Mouse (Mus musculus) CH12.LX (cell line): ENCODE data around the gene Phyh. TPM values are rescaled to one million over a fixed set of nuclear protein-coding genes. Genes with fewer than 3 reads are reported as not detected.
A peak's percentile ranks its signal among the peaks of the same experiment; 100 is the strongest.

ENCODE experiments used
- DNase-seq: peaks from one replicate; pipeline ENCODE4 v3.0.0-alpha.2; 2013; ENCODE audit errors: extremely low read depth
- H3K27ac ChIP-seq: 2 replicates; pipeline ENCODE4 v1.5.1; 2012; ENCODE audit warnings: low read depth, mild to moderate bottlenecking, control low read depth, moderate library complexity; ENCODE audit not compliant: insufficient read depth
- H3K27me3 ChIP-seq: replicated peaks from 2 replicates; pipeline ENCODE3; 2012; ENCODE audit warnings: inconsistent platforms
- H3K36me3 ChIP-seq, 2 experiments: replicated peaks in 1 of 2; 2 replicates each; pipeline versions ENCODE3 to v1.6.1; 2012; ENCODE audit warnings: inconsistent platforms in 1 of 2, low read length in 1 of 2, mild to moderate bottlenecking in 1 of 2, mixed read lengths in 1 of 2, moderate library complexity in 1 of 2; ENCODE audit not compliant: control insufficient read depth in 1 of 2, insufficient read depth in 1 of 2
- H3K4me1 ChIP-seq, 2 experiments: 2 replicates each; pipeline ENCODE4 v1.6.1; 2012; ENCODE audit warnings: inconsistent platforms in 1 of 2, moderate library complexity in 1 of 2; ENCODE audit not compliant: insufficient read depth in 2 of 2, control insufficient read depth in 1 of 2
- H3K4me2 ChIP-seq: 2 replicates; pipeline ENCODE4 v1.6.1; 2012; ENCODE audit warnings: low read depth, mild to moderate bottlenecking, control low read depth; ENCODE audit not compliant: poor library complexity, insufficient read depth, severe bottlenecking
- H3K4me3 ChIP-seq, 3 experiments: fragments of 150-350 bp in 1 of 3; sonication (generic) in 1 of 3; replicated peaks in 1 of 3; 2 replicates each; pipeline versions ENCODE3 to v1.5.1; 2011 to 2012; ENCODE audit warnings: low read depth in 2 of 3, low read length in 2 of 3, mild to moderate bottlenecking in 2 of 3, moderate library complexity in 2 of 3, control low read depth in 1 of 3, improper control_type of control experiment in 1 of 3, inconsistent platforms in 1 of 3, mixed read lengths in 1 of 3; ENCODE audit not compliant: poor library complexity in 1 of 3
- H3K79me2 ChIP-seq: replicated peaks from 2 replicates; pipeline ENCODE4 v1.6.1; 2012; ENCODE audit warnings: mild to moderate bottlenecking, moderate library complexity; ENCODE audit not compliant: control insufficient read depth, poor library complexity, insufficient read depth, severe bottlenecking; ENCODE audit errors: extremely low read depth
- H3K9ac ChIP-seq: 2 replicates; pipeline ENCODE4 v1.6.1; 2012; ENCODE audit warnings: low read depth, mild to moderate bottlenecking, control low read depth, moderate library complexity; ENCODE audit not compliant: insufficient read depth
- H3K9me3 ChIP-seq: replicated peaks from 2 replicates; pipeline ENCODE3; 2012; ENCODE audit warnings: low read length, inconsistent platforms, mixed read lengths
- BHLHE40 ChIP-seq: IDR thresholded peaks from 2 replicates; pipeline ENCODE4 v1.6.1; 2011; ENCODE audit warnings: mild to moderate bottlenecking, low read depth, low read length, improper control_type of control experiment
- CHD1 ChIP-seq: IDR thresholded peaks from 2 replicates; pipeline ENCODE4 v1.6.1; 2012; ENCODE audit warnings: low read depth, low read length, improper control_type of control experiment, inconsistent platforms
- CTCF ChIP-seq, 2 experiments: IDR thresholded peaks in 1 of 2; conservative IDR thresholded peaks in 1 of 2; 2 replicates each; pipeline ENCODE4 v1.5.1; 2011 to 2012; ENCODE audit warnings: low read depth in 2 of 2, low read length in 2 of 2, improper control_type of control experiment in 1 of 2, inconsistent platforms in 1 of 2, mild to moderate bottlenecking in 1 of 2, moderate library complexity in 1 of 2
- EP300 ChIP-seq: IDR thresholded peaks from 2 replicates; pipeline ENCODE4 v1.6.1; 2011; ENCODE audit warnings: low read length, improper control_type of control experiment
- MEF2A ChIP-seq: IDR thresholded peaks from 2 replicates; pipeline ENCODE4 v1.6.1; 2014; ENCODE audit warnings: low read depth, mild to moderate bottlenecking, inconsistent platforms, low read length, improper control_type of control experiment, borderline replicate concordance
- MXI1 ChIP-seq: IDR thresholded peaks from 2 replicates; pipeline ENCODE4 v1.6.1; 2011; ENCODE audit warnings: mild to moderate bottlenecking, low read depth, low read length, improper control_type of control experiment
- NELFE ChIP-seq: IDR thresholded peaks from 2 replicates; pipeline ENCODE4 v1.6.1; 2011; ENCODE audit warnings: low read depth, low read length, improper control_type of control experiment
- NRF1 ChIP-seq: IDR thresholded peaks from 2 replicates; pipeline ENCODE4 v1.6.1; 2014; ENCODE audit warnings: low read depth, mild to moderate bottlenecking, inconsistent platforms, low read length, improper control_type of control experiment, moderate library complexity
- PAX5 ChIP-seq: IDR thresholded peaks from 2 replicates; pipeline ENCODE4 v1.6.1; 2012; ENCODE audit warnings: low read length, inconsistent platforms, mixed read lengths
- POLR2A ChIP-seq: IDR thresholded peaks from 2 replicates; pipeline ENCODE4 v1.6.1; 2011; ENCODE audit warnings: low read depth, mild to moderate bottlenecking, improper control_type of control experiment, low read length
- POLR2AphosphoS2 ChIP-seq: IDR thresholded peaks from 2 replicates; pipeline ENCODE4 v1.6.1; 2011; ENCODE audit warnings: low read depth, low read length, improper control_type of control experiment
- RAD21 ChIP-seq: IDR thresholded peaks from 2 replicates; pipeline ENCODE4 v1.6.1; 2011; ENCODE audit warnings: low read depth, mild to moderate bottlenecking, low read length, improper control_type of control experiment, moderate library complexity
- SIN3A ChIP-seq: IDR thresholded peaks from 2 replicates; pipeline ENCODE4 v1.6.1; 2012; ENCODE audit warnings: low read length, improper control_type of control experiment, inconsistent platforms
- TCF12 ChIP-seq: IDR thresholded peaks from 2 replicates; pipeline ENCODE4 v1.6.1; 2014; ENCODE audit warnings: low read depth, mild to moderate bottlenecking, inconsistent platforms, low read length, improper control_type of control experiment
- USF2 ChIP-seq: conservative IDR thresholded peaks from 2 replicates; pipeline ENCODE4 v1.6.1; 2011; ENCODE audit warnings: low read depth, low read length, improper control_type of control experiment
- ZMIZ1 ChIP-seq: IDR thresholded peaks from 2 replicates; pipeline ENCODE4 v1.6.1; 2012; ENCODE audit warnings: low read depth, mild to moderate bottlenecking, inconsistent platforms, low read length, improper control_type of control experiment
- dilution Hi-C: fragments of 300-500 bp; cut with MboI; formaldehyde crosslinking; loops from 2 replicates; pipeline ENCODE4 v1.14.3; 2020; ENCODE audit warnings: low sequenced_read_pairs; ENCODE audit not compliant: extremely low pct_unique_long_range_greater_than_20kb, extremely low pct_ligation_motif_present
- in situ Hi-C: fragments of 300-500 bp; cut with MboI; formaldehyde crosslinking; loops from 3 replicates; pipeline ENCODE4 v1.14.3; 2019; ENCODE audit warnings: low sequenced_read_pairs, low pct_ligation_motif_present, low pct_unique_long_range_greater_than_20kb, mixed read lengths
- polyA plus RNA-seq: library from polyadenylated mRNA; unstranded; fragments of >175 nt; gene quantifications from 2 replicates; pipeline ENCODE4 v1.2.1, GENCODE M21; 2012; ENCODE audit warnings: low read depth; ENCODE audit not compliant: insufficient read length
- total RNA-seq, 2 experiments: library from RNA; depleted of rRNA; stranded (reverse); fragments of 300-350 nt in 1 of 2; fragments of >200 nt in 1 of 2; gene quantifications; 2 replicates each; pipeline ENCODE4 v1.2.3; 2012 to 2014

The Phyh gene
- total and polyA plus RNA-seq, 3 experiments = 12.5 to 24.2 (median 17.2) TPM

DNA sequence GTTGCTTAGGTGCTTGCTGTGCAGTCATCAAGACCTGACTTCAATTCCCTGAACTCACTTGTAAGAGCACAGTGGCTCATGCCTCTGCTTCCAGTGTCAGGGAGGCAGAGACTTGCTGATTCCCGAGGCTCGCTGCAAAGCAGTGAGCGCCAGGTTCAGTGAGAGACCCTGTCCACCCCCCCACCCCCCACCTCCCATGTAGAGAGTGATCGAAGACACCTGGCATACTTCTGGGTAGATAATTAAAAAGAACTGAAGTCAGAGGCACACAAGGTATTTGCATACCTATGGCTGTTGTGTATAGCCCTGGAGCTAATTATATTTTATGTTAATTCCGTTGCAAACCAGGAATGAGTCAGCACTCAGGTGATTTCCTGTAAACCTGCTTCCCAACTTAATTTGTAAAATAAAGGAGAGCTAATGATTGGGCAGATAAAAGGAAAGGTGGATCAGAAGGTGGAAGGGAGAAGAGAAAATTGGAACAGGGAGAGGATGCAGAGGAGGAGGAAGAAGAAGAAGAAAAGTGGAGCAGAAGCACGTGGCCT is 35.5 kb downstream of the Phyh start:
- DNase-seq = peak; percentile 16
- Histone ChIP-seq H3K4me1 (peaks cover 5 to 18% of the 10 kb centered on the region in 2 experiments), H3K27ac (no peak overlapping the region), H3K9me3 (peaks cover 16% of the 10 kb centered on the region), H3K27me3 (no peaks in the 10 kb centered on the region), H3K4me3 (no peak overlapping the region), H3K79me2 (no peaks in the 10 kb centered on the region), H3K9ac (no peak overlapping the region), H3K36me3 (no peaks in the 10 kb centered on the region), H3K4me2 (no peak overlapping the region)
- dilution Hi-C loops = no loop called here
- in situ Hi-C loops = no loop called here
- TF ChIP-seq RAD21 (no peak), POLR2AphosphoS2 (no peak), TCF12 (no peak), MEF2A (0 out of 2 replicates have a peak, but pooled peaks have one; percentile 27), CHD1 (no peak), BHLHE40 (peak; percentile 62), USF2 (no peak)

DNA sequence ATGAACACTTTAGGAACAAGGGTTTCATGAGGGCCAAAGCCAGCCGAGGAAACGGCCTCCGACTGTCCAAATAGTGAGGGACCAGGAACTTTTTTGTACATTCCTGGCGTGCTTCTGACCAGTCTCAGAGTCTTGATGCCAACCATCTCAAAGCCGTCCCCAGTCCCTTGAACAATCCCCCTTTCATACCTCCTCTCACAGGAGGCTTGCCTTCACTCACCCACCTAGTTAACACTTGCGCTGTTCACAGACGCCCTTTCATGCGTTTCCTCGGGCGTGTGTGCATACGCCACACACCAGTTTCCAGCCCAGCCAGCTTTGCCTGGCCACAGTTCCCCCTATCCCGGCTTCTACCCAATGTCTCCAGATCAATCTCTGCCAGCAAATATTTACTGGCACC is 39.2 kb downstream of the Phyh start:
- Histone ChIP-seq H3K36me3 (no peaks in the 10 kb centered on the region), H3K4me1 (peaks cover 5 to 18% of the 10 kb centered on the region in 2 experiments), H3K27me3 (no peaks in the 10 kb centered on the region), H3K9ac (no peak overlapping the region), H3K4me2 (no peak overlapping the region), H3K9me3 (peaks cover 4% of the 10 kb centered on the region), H3K27ac (no peak overlapping the region), H3K4me3 (no peak overlapping the region), H3K79me2 (no peaks in the 10 kb centered on the region)
- TF ChIP-seq MXI1 = no peak
- TF ChIP-seq CTCF (conservative IDR thresholded peaks at IDR 0.05 in 1 of 2, IDR thresholded peaks at IDR 0.05 in 1 of 2; ENCODE audit: low read depth in 2 of 2, low read length in 2 of 2) = no peak
- no peak for TF ChIP-seq PAX5
- TF ChIP-seq ZMIZ1 = no peak
- no peak for TF ChIP-seq MEF2A
- no peak for TF ChIP-seq USF2
- TF ChIP-seq EP300 = no peak
- TF ChIP-seq NELFE = no peak
- TF ChIP-seq CHD1 = no peak
- TF ChIP-seq SIN3A = no peak
- no peak for TF ChIP-seq POLR2A
- TF ChIP-seq NRF1 = no peak
- no peak for DNase-seq
- in situ Hi-C loops = no loop called here
- dilution Hi-C loops = no loop called here
